ENCODE assay signal across 10 mouse cellular contexts in the genomic region with DNA sequence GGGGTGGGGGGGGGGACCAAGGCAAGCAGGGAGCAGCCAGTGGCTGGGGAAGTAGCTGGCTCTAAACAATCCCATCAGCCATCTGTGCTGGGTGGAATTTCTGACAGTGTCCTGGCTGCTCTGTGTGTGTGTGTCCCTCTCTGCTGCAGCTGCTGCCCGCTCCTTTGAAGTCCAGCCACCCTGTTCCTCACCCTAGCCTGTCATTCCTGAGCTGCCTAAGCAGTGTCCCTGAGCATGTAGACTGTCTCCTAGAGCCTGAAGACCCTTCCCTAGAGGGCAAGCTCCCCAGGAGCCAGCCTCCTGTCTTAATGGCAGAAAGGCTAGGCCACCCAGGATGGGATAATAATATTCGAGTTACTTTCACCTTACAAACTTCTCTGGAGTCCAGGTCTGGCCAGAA. TPM values are rescaled to one million over a fixed set of nuclear protein-coding genes. Genes with fewer than 3 reads are reported as not detected.
A peak's percentile ranks its signal among the peaks of the same experiment; 100 is the strongest.
DNase-seq lines count a peak whose midpoint lies in the region; ATAC-seq and TF ChIP-seq lines count a peak whose summit lies in the region.
"Had no signal": no experiment of that assay in that cellular context is flagged by ENCODE, and none has a peak within 500 bp of the region (broad histone marks: within the 10 kb centered on the region; RNA-seq: fewer than 3 reads in every experiment).

No protein-coding gene starts in this region.

- peak overlapping the region; percentile 45 for H3K9ac ChIP-seq in heart, embryonic 12.5 days
- H3K9ac ChIP-seq in neural tube, embryonic 11.5 days (ENCODE audit: low read length), result peak overlapping the region; percentile 2; the same call in 1 of the 2 replicates
- no peak overlapping the region for H3K9ac ChIP-seq in hindbrain, postnatal 0 days (replicated peaks; ENCODE audit: low read length)
- peak overlapping the region; percentile 37 for H3K9ac ChIP-seq in stomach, embryonic 16.5 days (ENCODE audit: low read length)

- H3K9me3 ChIP-seq in heart, embryonic 12.5 days (replicated peaks), result no peaks in the 10 kb centered on the region
- H3K9me3 ChIP-seq in neural tube, embryonic 11.5 days (ENCODE audit: control insufficient read depth, low read length), result no peaks in the 10 kb centered on the region
- no peaks in the 10 kb centered on the region for H3K9me3 ChIP-seq in hindbrain, postnatal 0 days (ENCODE audit: low read length)
- no peaks in the 10 kb centered on the region for H3K9me3 ChIP-seq in stomach, embryonic 16.5 days (replicated peaks; ENCODE audit: control insufficient read depth, low read length)
- H3K9me3 ChIP-seq: G1E had no signal

- TF ChIP-seq CTCF in hindbrain, postnatal 0 days (IDR thresholded peaks at IDR 0.05; ENCODE audit: low read depth), result no peak

- H3K4me1 ChIP-seq in heart, embryonic 12.5 days (replicated peaks), result peaks cover 88% of the 10 kb centered on the region
- H3K4me1 ChIP-seq in neural tube, embryonic 11.5 days (ENCODE audit: control insufficient read depth, insufficient read depth, low read length), result peaks cover 47% of the 10 kb centered on the region
- H3K4me1 ChIP-seq in hindbrain, postnatal 0 days (ENCODE audit: insufficient read depth, low read length), result peaks cover 40% of the 10 kb centered on the region
- H3K4me1 ChIP-seq in stomach, embryonic 16.5 days (ENCODE audit: control insufficient read depth, insufficient read depth, low read length), result peaks cover 88% of the 10 kb centered on the region

- 49% methylated on average over 2 of the region's 2 CpGs for WGBS in heart, embryonic 12.5 days
- 38% methylated on average over 2 of the region's 2 CpGs for WGBS in neural tube, embryonic 11.5 days
- WGBS in hindbrain, postnatal 0 days, result 56% methylated on average over 2 of the region's 2 CpGs
- 27% methylated on average over 2 of the region's 2 CpGs for WGBS in stomach, embryonic 16.5 days

- H3K27ac ChIP-seq in heart, embryonic 12.5 days (ENCODE audit: poor library complexity, severe bottlenecking), result peak overlapping the region; percentile 80
- peak overlapping the region; percentile 3; the same call in 1 of the 2 replicates for H3K27ac ChIP-seq in neural tube, embryonic 11.5 days (ENCODE audit: low read depth, low read length)
- peak overlapping the region; percentile 33; the same call in 1 of the 2 replicates for H3K27ac ChIP-seq in hindbrain, postnatal 0 days
- H3K27ac ChIP-seq in stomach, embryonic 16.5 days (ENCODE audit: low read length), result peak overlapping the region; percentile 95

- intact Hi-C loops in heart, postnatal 36 days (cut with DNase I), result no loop called here

- DNase-seq in heart, postnatal 36 days, result no peak
- DNase-seq in neural tube, embryonic 11.5 days (ENCODE audit: low spot score), result no peak
- DNase-seq in neural tube, embryonic 10.5 days (ENCODE audit: extremely low spot score, low spot score), result no peak
- DNase-seq in hindbrain, postnatal 0 days (ENCODE audit: low spot score), result no peak
- no peak for DNase-seq in layer of hippocampus, adult 9-11 months

- ATAC-seq in heart, embryonic 12.5 days (ENCODE audit: insufficient number of reproducible peaks, low FRiP score), result no peak
- no peak for ATAC-seq in neural tube, embryonic 11.5 days (ENCODE audit: insufficient read depth, low FRiP score, low TSS enrichment)
- ATAC-seq in hindbrain, postnatal 0 days, result no peak
- ATAC-seq in stomach, embryonic 16.5 days (ENCODE audit: insufficient read depth, low FRiP score), result no peak
- no peak for ATAC-seq in erythroblast, adult 5-6 weeks (replicated peaks; ENCODE audit: low FRiP score, poor library complexity, severe bottlenecking)
- ATAC-seq: forebrain, embryonic 16.5 days had no signal

- H3K4me2 ChIP-seq in heart, embryonic 12.5 days, result no peak overlapping the region
- no peak overlapping the region for H3K4me2 ChIP-seq in neural tube, embryonic 11.5 days (ENCODE audit: low read depth)
- H3K4me2 ChIP-seq in hindbrain, postnatal 0 days (ENCODE audit: low read depth, low read length), result no peak overlapping the region
- no peak overlapping the region for H3K4me2 ChIP-seq in stomach, embryonic 16.5 days (ENCODE audit: low read depth, low read length)

- H3K36me3 ChIP-seq in heart, embryonic 12.5 days, result no peaks in the 10 kb centered on the region
- H3K36me3 ChIP-seq in neural tube, embryonic 11.5 days (ENCODE audit: control insufficient read depth, insufficient read depth, low read length), result no peaks in the 10 kb centered on the region
- no peaks in the 10 kb centered on the region for H3K36me3 ChIP-seq in hindbrain, postnatal 0 days (ENCODE audit: insufficient read depth, low read length)
- H3K36me3 ChIP-seq in stomach, embryonic 16.5 days (ENCODE audit: control insufficient read depth, insufficient read depth, low read length), result no peaks in the 10 kb centered on the region
- H3K36me3 ChIP-seq: G1E had no signal

- no peak overlapping the region for H3K4me3 ChIP-seq in heart, embryonic 12.5 days
- no peak overlapping the region for H3K4me3 ChIP-seq in neural tube, embryonic 11.5 days (ENCODE audit: low read depth, low read length)
- no peak overlapping the region for H3K4me3 ChIP-seq in hindbrain, postnatal 0 days (ENCODE audit: low read length)
- no peak overlapping the region for H3K4me3 ChIP-seq in stomach, embryonic 16.5 days (replicated peaks; ENCODE audit: low read length)

- H3K27me3 ChIP-seq in heart, embryonic 12.5 days (replicated peaks), result no peaks in the 10 kb centered on the region
- no peaks in the 10 kb centered on the region for H3K27me3 ChIP-seq in neural tube, embryonic 11.5 days (ENCODE audit: control insufficient read depth, insufficient read depth, low read length)
- H3K27me3 ChIP-seq in hindbrain, postnatal 0 days (ENCODE audit: insufficient read depth, low read length), result no peaks in the 10 kb centered on the region
- H3K27me3 ChIP-seq in stomach, embryonic 16.5 days (ENCODE audit: control insufficient read depth, insufficient read depth, low read length), result no peaks in the 10 kb centered on the region

RNA-seq across cellular contexts. Expression of a gene that starts 47.8 kb away (rescaled TPM):
- 79.2 and 81.4 TPM in 2 replicates for polyA plus RNA-seq in heart, embryonic 12.5 days (2016; fragmentation: Nextera tagmentation; extraction: Ambion mirVana)
- total RNA-seq in heart, postnatal 36 days (2021), result 100 to 1,000 TPM; 273 to 312 TPM
- polyA plus RNA-seq in neural tube, embryonic 11.5 days (2014; fragmentation: Nextera tagmentation; extraction: Ambion mirVana), result 76.3 and 85.5 TPM in 2 replicates
- total RNA-seq in hindbrain, postnatal 0 days (2014; rRNA removed), result 29.0 and 48.7 TPM in 2 replicates
- polyA plus RNA-seq in hindbrain, postnatal 0 days (2015; fragmentation: Nextera tagmentation; extraction: Ambion mirVana), result 66.4 and 67.1 TPM in 2 replicates
- 50.1 and 57.9 TPM in 2 replicates for polyA plus RNA-seq in stomach, embryonic 16.5 days (2015; fragmentation: Nextera tagmentation; extraction: Ambion mirVana)
- 16.9 and 19.2 TPM in 2 replicates for total RNA-seq in erythroblast, adult 5-6 weeks (2015; ENCODE audit: low replicate concordance)
- total RNA-seq in erythroblast, adult 5-6 weeks (2017; ENCODE audit: low replicate concordance), result 10.1 and 51.3 TPM in 2 replicates

RNA-seq across cellular contexts. Expression of a gene that starts 58.5 kb away (rescaled TPM):
- polyA plus RNA-seq in heart, embryonic 12.5 days (2016; fragmentation: Nextera tagmentation; extraction: Ambion mirVana), result 20.7 and 22.9 TPM in 2 replicates
- total RNA-seq in heart, postnatal 36 days (2021), result 10 to 100 TPM; 47.9 to 54.2 TPM
- 18.2 and 21.3 TPM in 2 replicates for polyA plus RNA-seq in neural tube, embryonic 11.5 days (2014; fragmentation: Nextera tagmentation; extraction: Ambion mirVana)
- 33.6 and 44.6 TPM in 2 replicates for total RNA-seq in hindbrain, postnatal 0 days (2014; rRNA removed)
- polyA plus RNA-seq in hindbrain, postnatal 0 days (2015; fragmentation: Nextera tagmentation; extraction: Ambion mirVana), result 35.8 and 40.9 TPM in 2 replicates
- 11.3 and 11.5 TPM in 2 replicates for polyA plus RNA-seq in stomach, embryonic 16.5 days (2015; fragmentation: Nextera tagmentation; extraction: Ambion mirVana)
- total RNA-seq in erythroblast, adult 5-6 weeks (2015; ENCODE audit: low replicate concordance), result 2.7 TPM in 1 of 2 replicates, not detected in the other
- total RNA-seq in erythroblast, adult 5-6 weeks (2017; ENCODE audit: low replicate concordance), result 0.98 TPM in 1 of 2 replicates, not detected in the other

Comparison
In these comparisons a context has a peak if more than half of its experiments do, and no peak if none do; other contexts are left out.
1. H3K27ac ChIP-seq: peak in every context shown above with its lines; median percentile 95 in stomach, embryonic 16.5 days; 80 in heart, embryonic 12.5 days; 33 in hindbrain, postnatal 0 days; 3 in neural tube, embryonic 11.5 days.